Mouse (Mus musculus) liver, embryonic 13.5 days (tissue): ENCODE results near the gene Mmp27. TPM values are rescaled to one million over a fixed set of nuclear protein-coding genes. Genes with fewer than 3 reads are reported as not detected.

Source experiments
- ATAC-seq: fragments of 200-750 bp; cut with Nextera tagmentation; 2 replicates; pipeline ENCODE4 v1.8.0; 2017; ENCODE audit warnings: low read depth, mild to moderate bottlenecking, moderate number of reproducible peaks, moderate library complexity
- DNase-seq: peaks from one replicate; pipeline ENCODE4 v3.0.0; 2022
- H3K27ac ChIP-seq: fragments of 300-500 bp; sonication (generic); 2 replicates; pipeline ENCODE4 v1.5.1; 2015; ENCODE audit warnings: moderate library complexity, mild to moderate bottlenecking, inconsistent platforms
- H3K27me3 ChIP-seq: fragments of 300-500 bp; sonication (generic); 2 replicates; pipeline ENCODE4 v1.6.1; 2015; ENCODE audit warnings: mild to moderate bottlenecking, inconsistent platforms
- H3K36me3 ChIP-seq: fragments of 300-500 bp; sonication (generic); 2 replicates; pipeline ENCODE4 v1.6.1; 2015; ENCODE audit warnings: mild to moderate bottlenecking, inconsistent platforms
- H3K4me1 ChIP-seq: fragments of 300-500 bp; sonication (generic); replicated peaks from 2 replicates; pipeline ENCODE4 v1.6.1; 2015; ENCODE audit warnings: inconsistent platforms
- H3K4me2 ChIP-seq: fragments of 300-500 bp; sonication (generic); 2 replicates; pipeline ENCODE4 v1.6.1; 2015; ENCODE audit warnings: inconsistent platforms, mild to moderate bottlenecking, moderate library complexity
- H3K4me3 ChIP-seq: fragments of 300-500 bp; sonication (generic); replicated peaks from 2 replicates; pipeline ENCODE4 v1.5.1; 2015; ENCODE audit warnings: mild to moderate bottlenecking, inconsistent platforms
- H3K9ac ChIP-seq: fragments of 300-500 bp; sonication (generic); 2 replicates; pipeline ENCODE4 v1.6.1; 2015; ENCODE audit warnings: mild to moderate bottlenecking, inconsistent platforms
- H3K9me3 ChIP-seq: fragments of 300-500 bp; sonication (generic); replicated peaks from 2 replicates; pipeline ENCODE4 v1.6.1; 2016; ENCODE audit warnings: inconsistent platforms
- WGBS: fragments of 180-500 bp; shearing (Covaris S2); methylation state at CpG from one replicate; pipeline ENCODE4 v1.1.7; 2015; ENCODE audit not compliant: insufficient replicate concordance; 5-methylcytosine and 5-hydroxymethylcytosine counted together
- polyA plus RNA-seq: library from polyadenylated mRNA; unstranded; fragments of >200 nt; fragmentation: Nextera tagmentation; extraction: Ambion mirVana; gene quantifications from 2 replicates; pipeline ENCODE4 v1.2.1, GENCODE M21; 2015

Gene Mmp27
- 0.09 and 0.19 TPM in 2 replicates for polyA plus RNA-seq

GRCm38 (mm10) chr9:7571162-7571561 lies at the start of gene Mmp27:
Mmp27 (plus strand) TSS chr9:7571396.
- Histone ChIP-seq H3K27me3 (no peaks in the 10 kb centered on the region), H3K9ac (no peak within 1 kb of the TSS), H3K4me2 (no peak within 1 kb of the TSS), H3K4me1 (peaks cover 14% of the 10 kb centered on the region), H3K9me3 (no peaks in the 10 kb centered on the region), H3K36me3 (no peaks in the 10 kb centered on the region), H3K4me3 (no peak within 1 kb of the TSS), H3K27ac (no peak within 1 kb of the TSS; the same call in 1 of the 2 replicates)
- DNase-seq (no peak), ATAC-seq (peak; percentile 39; the same call in 1 of the 2 replicates)
- WGBS: 25% methylated on average over 4 of the region's 4 CpGs

GRCm38 (mm10) chr9:7526255-7526940 lies 44.8 kb upstream of the Mmp27 start:
- Histone ChIP-seq H3K9ac (no peak overlapping the region), H3K27me3 (no peaks in the 10 kb centered on the region), H3K4me1 (no peaks in the 10 kb centered on the region), H3K36me3 (no peaks in the 10 kb centered on the region), H3K4me2 (no peak overlapping the region), H3K27ac (no peak overlapping the region), H3K9me3 (no peaks in the 10 kb centered on the region), H3K4me3 (no peak overlapping the region)
- WGBS: 48% methylated on average over 4 of the region's 4 CpGs
- DNase-seq (no peak), ATAC-seq (no peak)

- Histone ChIP-seq H3K27me3 (no peaks in the 10 kb centered on the region), H3K9me3 (no peaks in the 10 kb centered on the region), H3K4me3 (no peak overlapping the region), H3K4me1 (no peaks in the 10 kb centered on the region), H3K9ac (no peak overlapping the region), H3K4me2 (no peak overlapping the region), H3K36me3 (no peaks in the 10 kb centered on the region), H3K27ac (no peak overlapping the region)
- DNase-seq (no peak), ATAC-seq (no peak)
Observed at GRCm38 (mm10) chr9:7542763-7543162, 28.4 kb upstream of the Mmp27 start.

- 11% methylated on average over 1 of the region's 1 CpGs for WGBS
- ATAC-seq: no peak
- no peak overlapping the region for H3K27ac ChIP-seq
Observed at GRCm38 (mm10) chr9:7544923-7545457, 26.2 kb upstream of the Mmp27 start.

GRCm38 (mm10) chr9:7545471-7545870 lies 25.7 kb upstream of the Mmp27 start:
- no peak for ATAC-seq
- H3K9me3 ChIP-seq: no peaks in the 10 kb centered on the region

More at GRCm38 (mm10) chr9:7544923-7545457, 26.2 kb upstream of the Mmp27 start:
- Histone ChIP-seq H3K9me3 (no peaks in the 10 kb centered on the region), H3K9ac (no peak overlapping the region), H3K4me1 (no peaks in the 10 kb centered on the region), H3K4me3 (no peak overlapping the region), H3K27me3 (no peaks in the 10 kb centered on the region), H3K36me3 (no peaks in the 10 kb centered on the region), H3K4me2 (no peak overlapping the region)
- DNase-seq: no peak

GRCm38 (mm10) chr9:7545920-7546319 lies 25.3 kb upstream of the Mmp27 start:
- DNase-seq (no peak), ATAC-seq (no peak)
- Histone ChIP-seq H3K36me3 (no peaks in the 10 kb centered on the region), H3K9ac (no peak overlapping the region), H3K9me3 (no peaks in the 10 kb centered on the region), H3K4me3 (no peak overlapping the region), H3K4me1 (no peaks in the 10 kb centered on the region), H3K27ac (no peak overlapping the region), H3K4me2 (no peak overlapping the region), H3K27me3 (no peaks in the 10 kb centered on the region)
- 72% methylated on average over 7 of the region's 7 CpGs for WGBS

More at GRCm38 (mm10) chr9:7545471-7545870, 25.7 kb upstream of the Mmp27 start:
- Histone ChIP-seq H3K4me1 (no peaks in the 10 kb centered on the region), H3K27me3 (no peaks in the 10 kb centered on the region), H3K4me3 (no peak overlapping the region), H3K4me2 (no peak overlapping the region), H3K36me3 (no peaks in the 10 kb centered on the region), H3K27ac (no peak overlapping the region), H3K9ac (no peak overlapping the region)
- 26% methylated on average over 1 of the region's 1 CpGs for WGBS
- no peak for DNase-seq

- Histone ChIP-seq H3K27ac (no peak overlapping the region), H3K27me3 (no peaks in the 10 kb centered on the region), H3K4me3 (no peak overlapping the region), H3K9me3 (no peaks in the 10 kb centered on the region), H3K4me2 (no peak overlapping the region), H3K4me1 (no peaks in the 10 kb centered on the region), H3K36me3 (no peaks in the 10 kb centered on the region), H3K9ac (no peak overlapping the region)
- no peak for ATAC-seq
- no peak for DNase-seq
Observed at GRCm38 (mm10) chr9:7551943-7552342, 19.3 kb upstream of the Mmp27 start.

GRCm38 (mm10) chr9:7553536-7553935 lies 17.7 kb upstream of the Mmp27 start:
- Histone ChIP-seq H3K9ac (no peak overlapping the region), H3K27me3 (no peaks in the 10 kb centered on the region), H3K9me3 (no peaks in the 10 kb centered on the region), H3K4me2 (no peak overlapping the region), H3K4me3 (no peak overlapping the region), H3K4me1 (no peaks in the 10 kb centered on the region), H3K27ac (no peak overlapping the region), H3K36me3 (no peaks in the 10 kb centered on the region)
- DNase-seq: no peak
- WGBS: 32% methylated on average over 3 of the region's 3 CpGs
- no peak for ATAC-seq

GRCm38 (mm10) chr9:7554382-7554781 lies 16.8 kb upstream of the Mmp27 start:
- no peak for DNase-seq
- no peak for ATAC-seq
- H3K4me1 ChIP-seq: no peaks in the 10 kb centered on the region
- H3K4me3 ChIP-seq: no peak overlapping the region
- H3K4me2 ChIP-seq: no peak overlapping the region
- no peak overlapping the region for H3K27ac ChIP-seq
- H3K9me3 ChIP-seq: no peaks in the 10 kb centered on the region
- no peaks in the 10 kb centered on the region for H3K27me3 ChIP-seq
- no peaks in the 10 kb centered on the region for H3K36me3 ChIP-seq
- no peak overlapping the region for H3K9ac ChIP-seq
- 22% methylated on average over 3 of the region's 3 CpGs for WGBS

GRCm38 (mm10) chr9:7558221-7559017 lies 12.8 kb upstream of the Mmp27 start, which contains the start of gene Mmp8:
Mmp8 (plus strand) TSS chr9:7558456.
- Histone ChIP-seq H3K4me1 (no peaks in the 10 kb centered on the region), H3K4me3 (no peak within 1 kb of the TSS), H3K27ac (no peak within 1 kb of the TSS), H3K9me3 (no peaks in the 10 kb centered on the region), H3K4me2 (no peak within 1 kb of the TSS), H3K9ac (no peak within 1 kb of the TSS), H3K27me3 (no peaks in the 10 kb centered on the region), H3K36me3 (no peaks in the 10 kb centered on the region)
- ATAC-seq (no peak), DNase-seq (no peak)
- WGBS: 59% methylated on average over 8 of the region's 8 CpGs

- H3K27ac ChIP-seq: no peak overlapping the region
- H3K4me2 ChIP-seq: no peak overlapping the region
- H3K9me3 ChIP-seq: no peaks in the 10 kb centered on the region
- H3K36me3 ChIP-seq: no peaks in the 10 kb centered on the region
- ATAC-seq: no peak
- no peaks in the 10 kb centered on the region for H3K27me3 ChIP-seq
- DNase-seq: no peak
- no peaks in the 10 kb centered on the region for H3K4me1 ChIP-seq
- 58% methylated on average over 4 of the region's 4 CpGs for WGBS
- H3K4me3 ChIP-seq: no peak overlapping the region
- H3K9ac ChIP-seq: no peak overlapping the region
Observed at GRCm38 (mm10) chr9:7560026-7560425, 11.2 kb upstream of the Mmp27 start.
